Mouse (Mus musculus) NIH3T3 (cell line): Measurements from ENCODE around the gene Gm21820.
"Not testable (repeated sequence)": the region's sequence is repeated elsewhere in the genome, so short reads cannot be mapped to it uniquely, and the experiment has no call there.

Source experiments
- DNase-seq: peaks from one replicate; pipeline ENCODE4 v3.0.0-alpha.2; 2012; ENCODE audit warnings: low read depth

Gene Gm21820

GRCm38 (mm10) chrY:5249341-5249740 is at the start of gene Gm21820:
Gm21820 (minus strand) TSS chrY:5249441.
- DNase-seq, result not testable (repeated sequence)
